Mouse (Mus musculus) kidney, embryonic 14.5 days (tissue): ENCODE measurements around the gene Dnm1. TPM values are rescaled to one million over a fixed set of nuclear protein-coding genes. Genes with fewer than 3 reads are reported as not detected.
A peak's percentile ranks its signal among the peaks of the same experiment; 100 is the strongest.

Experiments
- ATAC-seq: fragments of 200-750 bp; cut with Nextera tagmentation; 2 replicates; pipeline ENCODE4 v1.8.0; 2017; ENCODE audit warnings: moderate number of reproducible peaks, mild to moderate bottlenecking, moderate TSS enrichment, moderate library complexity; ENCODE audit not compliant: low FRiP score, low TSS enrichment
- H3K27ac ChIP-seq: fragments of 300-500 bp; sonication (generic); 2 replicates; pipeline ENCODE4 v1.5.1; 2014; ENCODE audit warnings: low read depth, mild to moderate bottlenecking, low read length, moderate library complexity, mixed read lengths
- H3K27me3 ChIP-seq: fragments of 300-500 bp; sonication (generic); 2 replicates; pipeline ENCODE4 v1.6.1; 2014; ENCODE audit warnings: mild to moderate bottlenecking, low read length; ENCODE audit not compliant: control insufficient read depth, insufficient read depth
- H3K36me3 ChIP-seq: fragments of 300-500 bp; sonication (generic); 2 replicates; pipeline ENCODE4 v1.6.1; 2014; ENCODE audit warnings: low read length, mixed read lengths; ENCODE audit not compliant: control insufficient read depth, insufficient read depth
- H3K4me1 ChIP-seq: fragments of 300-500 bp; sonication (generic); 2 replicates; pipeline ENCODE4 v1.6.1; 2014; ENCODE audit warnings: low read length, mixed read lengths; ENCODE audit not compliant: control insufficient read depth, insufficient read depth
- H3K4me2 ChIP-seq: fragments of 300-500 bp; sonication (generic); replicated peaks from 2 replicates; pipeline ENCODE4 v1.6.1; 2014; ENCODE audit warnings: low read depth, mild to moderate bottlenecking, low read length
- H3K4me3 ChIP-seq: fragments of 300-500 bp; sonication (generic); 2 replicates; pipeline ENCODE4 v1.5.1; 2014; ENCODE audit warnings: mild to moderate bottlenecking, low read length
- H3K9ac ChIP-seq: fragments of 300-500 bp; sonication (generic); 2 replicates; pipeline ENCODE4 v1.6.1; 2014; ENCODE audit warnings: low read depth, mild to moderate bottlenecking, low read length, moderate library complexity
- H3K9me3 ChIP-seq: fragments of 300-500 bp; sonication (generic); 2 replicates; pipeline ENCODE4 v1.6.1; 2016; ENCODE audit warnings: low read length; ENCODE audit not compliant: control insufficient read depth
- WGBS: fragments of 180-500 bp; shearing (Covaris S2); extraction: QIAGEN DNeasy Blood & Tissue Kit; methylation state at CpG from one replicate; pipeline ENCODE4 v1.1.7; 2014; 5-methylcytosine and 5-hydroxymethylcytosine counted together
- polyA plus RNA-seq: library from polyadenylated mRNA; unstranded; fragments of >200 nt; fragmentation: Nextera tagmentation; extraction: Ambion mirVana; gene quantifications from 2 replicates; pipeline ENCODE4 v1.2.1, GENCODE M21; 2014

The Dnm1 gene
- polyA plus RNA-seq, 1 experiment from 2014 or later = 11.5 TPM

DNA sequence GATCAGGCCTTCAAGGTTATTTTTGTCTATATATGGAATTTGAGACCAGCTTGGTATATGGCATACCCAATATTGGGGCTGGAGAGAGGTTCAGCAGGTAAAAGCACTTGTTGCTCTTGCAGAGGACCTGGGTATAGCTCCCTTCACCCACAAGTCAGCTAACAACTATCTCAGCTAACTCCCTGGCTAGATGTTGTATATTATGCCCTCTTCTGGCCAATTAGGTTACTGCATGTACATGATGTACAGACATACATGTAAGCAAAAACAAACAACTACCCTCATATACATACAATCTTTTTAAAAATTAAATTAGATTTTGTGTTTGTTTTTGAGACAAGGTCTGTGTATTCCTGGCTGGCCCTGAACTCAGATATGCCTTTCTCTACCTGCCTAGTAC lies 63.6 kb downstream of the Dnm1 start:
- Histone ChIP-seq H3K27me3 (no peaks in the 10 kb centered on the region), H3K36me3 (peaks cover 26% of the 10 kb centered on the region), H3K4me3 (no peak overlapping the region), H3K4me1 (peaks cover 20% of the 10 kb centered on the region), H3K9ac (no peak overlapping the region), H3K9me3 (no peaks in the 10 kb centered on the region), H3K4me2 (peak overlapping the region; percentile 85; the same call in 1 of the 2 replicates), H3K27ac (no peak overlapping the region)
- no peak for ATAC-seq

GRCm38 (mm10) chr2:32288371-32288931 lies 64.7 kb downstream of the Dnm1 start:
- peak overlapping the region; percentile 93 for H3K4me3 ChIP-seq
- 1% methylated on average over 29 of the region's 29 CpGs for WGBS
- H3K4me1 ChIP-seq = peaks cover 20% of the 10 kb centered on the region
- ATAC-seq = peak; percentile 38
- peak overlapping the region; percentile 80 for H3K9ac ChIP-seq
- H3K27ac ChIP-seq = no peak overlapping the region
- peak overlapping the region; percentile 85 for H3K4me2 ChIP-seq
- H3K9me3 ChIP-seq = no peaks in the 10 kb centered on the region
- no peaks in the 10 kb centered on the region for H3K27me3 ChIP-seq
- H3K36me3 ChIP-seq = peaks cover 29% of the 10 kb centered on the region

GRCm38 (mm10) chr2:32287923-32288367 lies 65.2 kb downstream of the Dnm1 start, which contains the start of gene Swi5:
Swi5 (minus strand) TSS chr2:32288075.
- H3K36me3 ChIP-seq = peaks cover 30% of the 10 kb centered on the region
- H3K4me1 ChIP-seq = peaks cover 20% of the 10 kb centered on the region
- WGBS = 0% methylated on average over 40 of the region's 41 CpGs
- H3K27ac ChIP-seq = peak within 1 kb of the TSS; percentile 65; the same call in 1 of the 2 replicates
- no peaks in the 10 kb centered on the region for H3K9me3 ChIP-seq
- H3K27me3 ChIP-seq = no peaks in the 10 kb centered on the region
- peak within 1 kb of the TSS; percentile 97 for H3K9ac ChIP-seq
- peak within 1 kb of the TSS; percentile 85 for H3K4me2 ChIP-seq
- H3K4me3 ChIP-seq = peak within 1 kb of the TSS; percentile 93
- ATAC-seq = peak; percentile 99

- peak; percentile 16; the same call in 1 of the 2 replicates for ATAC-seq
- peak within 1 kb of the TSS; percentile 97 for H3K9ac ChIP-seq
- H3K4me2 ChIP-seq = peak within 1 kb of the TSS; percentile 85
- peak within 1 kb of the TSS; percentile 93 for H3K4me3 ChIP-seq
- WGBS = 1% methylated on average over 23 of the region's 23 CpGs
- peaks cover 30% of the 10 kb centered on the region for H3K36me3 ChIP-seq
- no peaks in the 10 kb centered on the region for H3K27me3 ChIP-seq
- H3K4me1 ChIP-seq = peaks cover 20% of the 10 kb centered on the region
- H3K9me3 ChIP-seq = no peaks in the 10 kb centered on the region
- peak within 1 kb of the TSS; percentile 65; the same call in 1 of the 2 replicates for H3K27ac ChIP-seq
Observed at GRCm38 (mm10) chr2:32287334-32287840, 65.8 kb downstream of the Dnm1 start, which contains the start of gene Golga2. Golga2 (plus strand) TSS chr2:32287384.

DNA sequence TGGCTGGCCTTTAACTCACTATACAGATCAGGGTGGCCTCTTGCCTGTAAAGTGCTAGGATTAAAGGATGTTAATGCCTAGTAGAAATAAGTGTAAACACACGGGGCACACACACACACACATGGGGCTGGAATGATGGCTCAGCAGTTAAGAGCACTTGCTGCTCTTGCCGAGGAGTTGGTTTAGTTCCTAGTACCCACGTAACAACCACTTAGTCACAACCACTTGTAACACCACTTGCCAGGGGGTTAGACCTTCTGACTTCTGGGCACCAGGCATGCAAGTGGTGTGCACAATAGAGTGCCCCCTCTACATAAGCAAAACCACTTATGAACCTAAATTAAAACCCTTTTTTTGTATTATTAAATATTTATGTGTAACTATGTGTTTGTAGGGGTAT lies 69.2 kb downstream of the Dnm1 start:
- no peak overlapping the region for H3K4me2 ChIP-seq
- peaks cover 11% of the 10 kb centered on the region for H3K4me1 ChIP-seq
- no peak overlapping the region for H3K9ac ChIP-seq
- no peaks in the 10 kb centered on the region for H3K27me3 ChIP-seq
- H3K9me3 ChIP-seq = no peaks in the 10 kb centered on the region
- H3K27ac ChIP-seq = no peak overlapping the region
- no peak for ATAC-seq
- no peak overlapping the region for H3K4me3 ChIP-seq
- WGBS = 96% methylated on average over 3 of the region's 3 CpGs
- H3K36me3 ChIP-seq = peaks cover 57% of the 10 kb centered on the region

DNA sequence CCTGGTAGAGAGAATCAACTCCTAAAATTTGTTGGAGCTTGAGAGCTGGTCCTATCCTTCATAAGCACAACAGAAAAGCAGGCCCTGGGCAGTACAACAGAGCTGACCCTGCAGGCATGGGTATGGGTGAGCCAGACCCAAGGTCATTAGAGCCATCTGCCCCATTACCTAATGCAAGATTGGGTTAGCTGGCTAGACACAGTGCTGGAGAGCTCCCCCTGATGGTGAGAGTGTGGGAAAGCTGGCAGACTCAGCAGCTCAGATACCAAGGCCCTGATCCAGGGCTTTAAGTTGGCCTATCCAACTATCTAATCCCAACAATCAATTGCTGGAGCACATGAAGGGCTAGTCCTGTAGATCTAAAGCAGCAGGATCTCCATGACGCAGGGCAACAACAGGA lies 70.4 kb downstream of the Dnm1 start:
- Histone ChIP-seq H3K4me3 (no peak overlapping the region), H3K4me1 (peaks cover 8% of the 10 kb centered on the region; the same call in 1 of the 2 replicates), H3K4me2 (no peak overlapping the region), H3K9ac (no peak overlapping the region), H3K36me3 (peaks cover 70% of the 10 kb centered on the region), H3K27ac (no peak overlapping the region), H3K9me3 (no peaks in the 10 kb centered on the region), H3K27me3 (no peaks in the 10 kb centered on the region)
- ATAC-seq = no peak
- 92% methylated on average over 1 of the region's 1 CpGs for WGBS

GRCm38 (mm10) chr2:32282289-32282688 lies 70.8 kb downstream of the Dnm1 start:
- WGBS = 85% methylated on average over 2 of the region's 2 CpGs
- no peak overlapping the region for H3K27ac ChIP-seq
- no peak overlapping the region for H3K4me2 ChIP-seq
- H3K36me3 ChIP-seq = peaks cover 74% of the 10 kb centered on the region
- H3K4me3 ChIP-seq = no peak overlapping the region
- no peak for ATAC-seq
- peaks cover 8% of the 10 kb centered on the region; the same call in 1 of the 2 replicates for H3K4me1 ChIP-seq
- no peaks in the 10 kb centered on the region for H3K27me3 ChIP-seq
- no peak overlapping the region for H3K9ac ChIP-seq
- H3K9me3 ChIP-seq = no peaks in the 10 kb centered on the region

DNA sequence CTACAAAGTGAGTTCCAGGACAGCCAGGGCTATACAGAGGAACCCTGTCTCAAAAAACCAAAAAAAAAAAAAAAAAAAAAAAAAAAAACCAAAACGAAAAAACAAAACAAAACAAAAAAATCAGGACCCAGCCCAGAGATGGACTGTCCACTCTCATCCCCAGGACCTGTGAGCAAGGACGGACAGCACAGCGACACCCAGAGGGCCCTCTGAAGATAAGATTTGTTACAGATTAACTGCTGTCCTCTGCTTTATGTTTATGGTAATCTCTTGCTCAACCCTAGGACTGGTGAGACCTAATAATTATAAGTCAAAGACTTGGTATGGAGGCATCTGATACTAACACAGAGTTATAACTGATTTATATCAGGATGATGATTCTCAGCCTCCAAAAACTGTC lies 77.3 kb downstream of the Dnm1 start:
- 75% methylated on average over 3 of the region's 3 CpGs for WGBS
- Histone ChIP-seq H3K4me2 (no peak overlapping the region), H3K4me3 (no peak overlapping the region)

DNA sequence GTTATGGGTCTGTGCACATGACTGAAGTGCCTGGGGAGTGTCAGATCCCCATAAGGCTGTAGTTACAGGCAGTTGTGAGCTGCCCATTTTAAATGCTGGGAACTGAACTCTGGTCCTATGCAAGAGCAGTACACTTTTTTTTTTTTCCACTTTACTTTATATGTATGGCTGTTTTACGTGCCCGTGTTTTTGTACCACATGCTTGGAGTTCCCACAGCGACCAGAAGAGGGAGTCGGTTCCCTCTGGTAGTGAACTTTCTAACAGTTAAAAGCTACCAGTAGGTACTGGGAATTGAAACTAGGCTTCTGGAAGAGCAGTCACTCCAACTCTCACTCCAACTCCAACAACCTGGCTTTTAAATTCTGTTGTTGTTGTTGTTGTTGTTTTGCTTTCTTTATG lies 92.5 kb downstream of the Dnm1 start:
- ATAC-seq = no peak
- Histone ChIP-seq H3K9me3 (no peaks in the 10 kb centered on the region), H3K4me3 (peak overlapping the region; percentile 73; the same call in 1 of the 2 replicates), H3K27me3 (no peaks in the 10 kb centered on the region), H3K27ac (no peak overlapping the region), H3K36me3 (peaks cover 21% of the 10 kb centered on the region), H3K4me1 (peaks cover 7% of the 10 kb centered on the region), H3K9ac (no peak overlapping the region), H3K4me2 (no peak overlapping the region)
- 35% methylated on average over 4 of the region's 4 CpGs for WGBS

More for the DNA sequence above, 77.3 kb downstream of the Dnm1 start:
- H3K9ac ChIP-seq = no peak overlapping the region
- H3K27me3 ChIP-seq = no peaks in the 10 kb centered on the region
- H3K36me3 ChIP-seq = peaks cover 36% of the 10 kb centered on the region
- no peak for ATAC-seq
- no peaks in the 10 kb centered on the region for H3K4me1 ChIP-seq
- H3K27ac ChIP-seq = no peak overlapping the region
- no peaks in the 10 kb centered on the region for H3K9me3 ChIP-seq
